Comparison of ENCODE assay signal across 8 mouse cellular contexts in genomic region chr10:88504481-88504880, GRCm38 (mm10). TPM values are rescaled to one million over a fixed set of nuclear protein-coding genes. Genes with fewer than 3 reads are reported as not detected.
DNase-seq lines count a peak whose midpoint lies in the region; ATAC-seq and TF ChIP-seq lines count a peak whose summit lies in the region.

No protein-coding gene starts in this region.

- H3K4me2 ChIP-seq in kidney, embryonic 16.5 days (replicated peaks; ENCODE audit: low read depth, low read length) = peak overlapping the region; percentile 75
- peak overlapping the region; percentile 83 for H3K4me2 ChIP-seq in forebrain, embryonic 15.5 days (replicated peaks)
- H3K4me2 ChIP-seq in liver, embryonic 14.5 days (ENCODE audit: low read depth) = peak overlapping the region; percentile 75

- H3K27me3 ChIP-seq in kidney, embryonic 16.5 days (ENCODE audit: insufficient read depth, low read length) = no peaks in the 10 kb centered on the region
- H3K27me3 ChIP-seq in forebrain, embryonic 15.5 days = no peaks in the 10 kb centered on the region
- H3K27me3 ChIP-seq in liver, embryonic 14.5 days (ENCODE audit: control insufficient read depth, insufficient read depth, low read length) = no peaks in the 10 kb centered on the region
- no peaks in the 10 kb centered on the region for H3K27me3 ChIP-seq in splenic B cell, adult 2 months (ENCODE audit: control insufficient read depth, insufficient read depth, low read length, poor library complexity, severe bottlenecking)

- no peak for DNase-seq in kidney, adult 18-20 months
- no peak for DNase-seq in liver, embryonic 14.5 days (ENCODE audit: low read depth in 3 of 3, low spot score in 3 of 3)
- peak; percentile 4 for DNase-seq in splenic B cell, adult 2 months (ENCODE audit: low read depth, low spot score)
- DNase-seq in frontal cortex, postnatal 25 days (ENCODE audit: low spot score in 2 of 2) = no peak
- no peak for DNase-seq in layer of hippocampus, adult 8-10 months (ENCODE audit: low spot score in 2 of 2)
- DNase-seq in spleen, postnatal 14 days (ENCODE audit: low spot score in 2 of 2) = no peak

- H3K4me1 ChIP-seq in kidney, embryonic 16.5 days (ENCODE audit: insufficient read depth, low read length) = peaks cover 42% of the 10 kb centered on the region
- H3K4me1 ChIP-seq in forebrain, embryonic 15.5 days = peaks cover 20% of the 10 kb centered on the region
- H3K4me1 ChIP-seq in liver, embryonic 14.5 days (replicated peaks; ENCODE audit: control insufficient read depth in 2 of 2, insufficient read depth in 2 of 2, low read length in 1 of 2) = no peaks in the 10 kb centered on the region; a peak in 2 of 4 replicates

- no peak for TF ChIP-seq CTCF in liver, embryonic 14.5 days (IDR thresholded peaks at IDR 0.05; ENCODE audit: low read depth)

- no peaks in the 10 kb centered on the region for H3K36me3 ChIP-seq in kidney, embryonic 16.5 days (ENCODE audit: insufficient read depth, low read length)
- H3K36me3 ChIP-seq in forebrain, embryonic 15.5 days = no peaks in the 10 kb centered on the region
- H3K36me3 ChIP-seq in liver, embryonic 14.5 days (replicated peaks; ENCODE audit: control insufficient read depth, insufficient read depth, low read depth) = no peaks in the 10 kb centered on the region
- no peaks in the 10 kb centered on the region for H3K36me3 ChIP-seq in splenic B cell, adult 2 months (ENCODE audit: control insufficient read depth, insufficient read depth, low read length, poor library complexity, severe bottlenecking)

- no peak for ATAC-seq in kidney, embryonic 16.5 days (ENCODE audit: low FRiP score, low TSS enrichment)
- no peak for ATAC-seq in forebrain, embryonic 15.5 days (replicated peaks)
- ATAC-seq in liver, embryonic 14.5 days (ENCODE audit: insufficient read depth) = no peak

- no peaks in the 10 kb centered on the region for H3K9me3 ChIP-seq in kidney, embryonic 16.5 days (ENCODE audit: low read length)
- H3K9me3 ChIP-seq in forebrain, embryonic 15.5 days = no peaks in the 10 kb centered on the region
- H3K9me3 ChIP-seq in liver, embryonic 14.5 days (ENCODE audit: control insufficient read depth, low read length) = no peaks in the 10 kb centered on the region

- H3K4me3 ChIP-seq in kidney, embryonic 16.5 days (ENCODE audit: low read length) = peak overlapping the region; percentile 86; the same call in 1 of the 2 replicates
- H3K4me3 ChIP-seq in forebrain, embryonic 15.5 days = peak overlapping the region; percentile 88; the same call in 1 of the 2 replicates
- H3K4me3 ChIP-seq in liver, embryonic 14.5 days (ENCODE audit: insufficient read depth in 1 of 2, low read depth in 2 of 2, low read length in 2 of 2) = no peak overlapping the region

- 56% methylated on average over 3 of the region's 3 CpGs for WGBS in kidney, embryonic 16.5 days
- 55% methylated on average over 3 of the region's 3 CpGs for WGBS in forebrain, embryonic 15.5 days
- WGBS in liver, embryonic 14.5 days (ENCODE audit: insufficient replicate concordance) = 59% methylated on average over 3 of the region's 3 CpGs

- H3K9ac ChIP-seq in kidney, embryonic 16.5 days (replicated peaks; ENCODE audit: low read length) = peak overlapping the region; percentile 53; the same call in 1 of the 2 replicates
- no peak overlapping the region for H3K9ac ChIP-seq in forebrain, embryonic 15.5 days (replicated peaks)
- H3K9ac ChIP-seq in liver, embryonic 14.5 days (replicated peaks) = no peak overlapping the region

- no peak for TF ChIP-seq EP300 in liver, embryonic 14.5 days (IDR thresholded peaks at IDR 0.05; ENCODE audit: low read depth)

- peak overlapping the region; percentile 66 for H3K27ac ChIP-seq in kidney, embryonic 16.5 days (ENCODE audit: low read length)
- no peak overlapping the region for H3K27ac ChIP-seq in forebrain, embryonic 15.5 days (replicated peaks)
- H3K27ac ChIP-seq in liver, embryonic 14.5 days = no peak overlapping the region

RNA-seq across cellular contexts. Expression of gene Chpt1, which starts 0.6 kb away (rescaled TPM):
- 26.3 and 32.8 TPM in 2 replicates for polyA plus RNA-seq in kidney, embryonic 16.5 days (2015; fragmentation: Nextera tagmentation; extraction: Ambion mirVana)
- polyA plus RNA-seq in forebrain, embryonic 15.5 days (2015; fragmentation: Nextera tagmentation; extraction: Ambion mirVana) = 11.5 and 11.9 TPM in 2 replicates
- polyA plus RNA-seq in liver, embryonic 14.5 days (2012; rRNA removed) = 0.74 and 1.0 TPM in 2 replicates
- polyA plus RNA-seq in liver, embryonic 14.5 days (2014; fragmentation: Nextera tagmentation; extraction: Ambion mirVana) = 3.4 and 3.9 TPM in 2 replicates
- total RNA-seq in layer of hippocampus, adult 8-10 months (2022) = 10 to 100 TPM; 43.7 to 52.5 (median 46.0) TPM

RNA-seq across cellular contexts. Expression of gene Sycp3, which starts 45.1 kb away (rescaled TPM):
- polyA plus RNA-seq in kidney, embryonic 16.5 days (2015; fragmentation: Nextera tagmentation; extraction: Ambion mirVana) = 0.46 TPM in 1 of 2 replicates, not detected in the other
- 0.40 and 0.65 TPM in 2 replicates for polyA plus RNA-seq in forebrain, embryonic 15.5 days (2015; fragmentation: Nextera tagmentation; extraction: Ambion mirVana)
- 0.02 TPM in 1 of 2 replicates, not detected in the other for polyA plus RNA-seq in liver, embryonic 14.5 days (2012; rRNA removed)
- 0.18 TPM in 1 of 2 replicates, not detected in the other for polyA plus RNA-seq in liver, embryonic 14.5 days (2014; fragmentation: Nextera tagmentation; extraction: Ambion mirVana)
- total RNA-seq in layer of hippocampus, adult 8-10 months (2022) = 1 to 10 TPM; 1.0 to 1.6 (median 1.1) TPM

Comparison
In these comparisons a context has a peak if more than half of its experiments do, and no peak if none do; other contexts are left out.
1. H3K4me3 ChIP-seq: peak in kidney, embryonic 16.5 days (single experiment) and forebrain, embryonic 15.5 days (single experiment); none in liver, embryonic 14.5 days (0 of 2).
2. Peak in every context shown above with its lines, with median percentiles within 50 percentile points of each other: H3K4me2 ChIP-seq.